Comparison of ENCODE assay signal across 8 mouse cellular contexts in the genomic region with DNA sequence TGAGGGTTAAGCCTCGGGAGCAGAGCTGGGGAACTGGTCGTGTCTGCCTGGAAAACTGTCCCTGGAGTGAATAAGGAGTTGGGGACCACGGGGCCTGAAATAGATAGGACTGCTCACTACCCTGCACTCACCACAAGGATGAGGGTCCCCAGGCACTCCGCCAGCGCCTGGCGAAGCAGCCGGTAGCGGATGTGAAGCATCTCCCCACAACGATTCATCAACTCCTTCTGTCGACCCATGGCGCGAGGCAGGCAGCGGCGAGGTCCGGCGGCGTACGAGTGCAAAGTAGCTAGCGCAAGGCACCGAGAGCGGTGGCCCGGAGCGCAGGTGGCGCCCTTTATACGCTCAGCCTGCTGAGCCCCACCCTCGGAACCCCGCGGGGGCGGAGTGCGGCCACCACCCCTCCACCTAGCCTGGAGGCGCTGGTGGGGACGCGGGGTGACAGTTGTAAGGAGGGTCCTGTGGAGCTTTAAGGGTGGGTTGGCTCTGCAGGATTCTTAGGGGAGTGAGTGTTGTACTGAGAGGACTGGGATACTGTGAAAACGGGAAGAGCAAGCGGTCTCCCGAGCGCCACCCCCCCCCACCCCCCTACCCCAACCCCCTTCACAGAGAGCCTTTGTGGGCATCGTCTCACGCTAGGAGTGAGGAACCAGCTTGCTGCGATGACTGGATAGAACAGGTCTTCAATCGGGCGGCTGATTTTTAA. TPM values are rescaled to one million over a fixed set of nuclear protein-coding genes. Genes with fewer than 3 reads are reported as not detected.
DNase-seq lines count a peak whose midpoint lies in the region; ATAC-seq lines count a peak whose summit lies in the region.

A gene (minus strand): TSS at position 313 of the 706 bp plus-strand sequence.

- peaks cover 50% of the 10 kb centered on the region for H3K27me3 ChIP-seq in forebrain, embryonic 10.5 days (ENCODE audit: poor library complexity, severe bottlenecking)
- H3K27me3 ChIP-seq in intestine, embryonic 14.5 days (replicated peaks; ENCODE audit: control insufficient read depth, insufficient read depth, low read length): peaks cover 17% of the 10 kb centered on the region; the same call in 1 of the 2 replicates
- H3K27me3 ChIP-seq in liver, embryonic 15.5 days: peaks cover 60% of the 10 kb centered on the region
- H3K27me3 ChIP-seq in neural tube, embryonic 11.5 days (ENCODE audit: control insufficient read depth, insufficient read depth, low read length): peaks cover 20% of the 10 kb centered on the region

- peaks cover 34% of the 10 kb centered on the region for H3K4me1 ChIP-seq in forebrain, embryonic 10.5 days
- H3K4me1 ChIP-seq in intestine, embryonic 14.5 days (replicated peaks; ENCODE audit: control insufficient read depth, insufficient read depth, low read length): peaks cover 22% of the 10 kb centered on the region
- H3K4me1 ChIP-seq in liver, embryonic 15.5 days (replicated peaks): peaks cover 55% of the 10 kb centered on the region
- peaks cover 6% of the 10 kb centered on the region for H3K4me1 ChIP-seq in neural tube, embryonic 11.5 days (ENCODE audit: control insufficient read depth, insufficient read depth, low read length)

- peak within 1 kb of the TSS; percentile 78 for H3K4me2 ChIP-seq in intestine, embryonic 14.5 days (ENCODE audit: low read length)
- peak within 1 kb of the TSS; percentile 84 for H3K4me2 ChIP-seq in liver, embryonic 15.5 days
- H3K4me2 ChIP-seq in neural tube, embryonic 11.5 days (ENCODE audit: low read depth): peak within 1 kb of the TSS; percentile 71

- H3K4me3 ChIP-seq in forebrain, embryonic 10.5 days: peak within 1 kb of the TSS; percentile 58
- H3K4me3 ChIP-seq in intestine, embryonic 14.5 days (ENCODE audit: low read depth, low read length): peak within 1 kb of the TSS; percentile 29
- H3K4me3 ChIP-seq in liver, embryonic 15.5 days (replicated peaks): peak within 1 kb of the TSS; percentile 61
- H3K4me3 ChIP-seq in neural tube, embryonic 11.5 days (ENCODE audit: low read depth, low read length): peak within 1 kb of the TSS; percentile 30

- WGBS in forebrain, embryonic 10.5 days: under 1% methylated on average over 42 of the region's 42 CpGs
- WGBS in intestine, embryonic 14.5 days: under 1% methylated on average over 42 of the region's 42 CpGs
- WGBS in liver, embryonic 15.5 days (ENCODE audit: insufficient replicate concordance): 2% methylated on average over 42 of the region's 42 CpGs
- 1% methylated on average over 42 of the region's 42 CpGs for WGBS in neural tube, embryonic 11.5 days

- ATAC-seq in intestine, embryonic 14.5 days (replicated peaks; ENCODE audit: low FRiP score, low TSS enrichment, low read depth): peak; percentile 51
- ATAC-seq in liver, embryonic 15.5 days (ENCODE audit: insufficient read depth): peak; percentile 63
- 0 out of 2 replicates have a peak, but pooled peaks have one; percentile 27 for ATAC-seq in neural tube, embryonic 11.5 days (ENCODE audit: insufficient read depth, low FRiP score, low TSS enrichment)

- H3K9me3 ChIP-seq in forebrain, embryonic 10.5 days: no peaks in the 10 kb centered on the region
- H3K9me3 ChIP-seq in intestine, embryonic 14.5 days (ENCODE audit: control insufficient read depth, low read length): no peaks in the 10 kb centered on the region
- H3K9me3 ChIP-seq in liver, embryonic 15.5 days (replicated peaks): no peaks in the 10 kb centered on the region
- no peaks in the 10 kb centered on the region for H3K9me3 ChIP-seq in neural tube, embryonic 11.5 days (ENCODE audit: control insufficient read depth, low read length)

- DNase-seq in spleen, adult 18-20 months: peak; percentile 38 to 55
- DNase-seq in spleen, adult 12 weeks (ENCODE audit: low spot score): no peak
- peak; percentile 38 for DNase-seq in forebrain, embryonic 10.5 days (ENCODE audit: extremely low spot score, low spot score)
- peak; percentile 74 for DNase-seq in intestine, embryonic 14.5 days (ENCODE audit: low spot score)
- peak; percentile 52 for DNase-seq in neural tube, embryonic 11.5 days (ENCODE audit: low spot score)
- DNase-seq in urinary bladder, postnatal 10 days (ENCODE audit: low spot score): peak; percentile 38
- DNase-seq in cerebellum, postnatal 36 days: no peak

- H3K9ac ChIP-seq in intestine, embryonic 14.5 days (ENCODE audit: low read length): peak within 1 kb of the TSS; percentile 30; the same call in 1 of the 2 replicates
- peak within 1 kb of the TSS; percentile 54 for H3K9ac ChIP-seq in liver, embryonic 15.5 days
- H3K9ac ChIP-seq in neural tube, embryonic 11.5 days (ENCODE audit: low read length): peak within 1 kb of the TSS; percentile 9; the same call in 1 of the 2 replicates

- no peaks in the 10 kb centered on the region for H3K36me3 ChIP-seq in forebrain, embryonic 10.5 days (replicated peaks)
- H3K36me3 ChIP-seq in intestine, embryonic 14.5 days (ENCODE audit: control insufficient read depth, insufficient read depth, low read length): no peaks in the 10 kb centered on the region
- peaks cover 20% of the 10 kb centered on the region for H3K36me3 ChIP-seq in liver, embryonic 15.5 days (replicated peaks)
- no peaks in the 10 kb centered on the region for H3K36me3 ChIP-seq in neural tube, embryonic 11.5 days (ENCODE audit: control insufficient read depth, insufficient read depth, low read length)

- H3K27ac ChIP-seq in forebrain, embryonic 10.5 days: peak within 1 kb of the TSS; percentile 58
- no peak within 1 kb of the TSS for H3K27ac ChIP-seq in intestine, embryonic 14.5 days (ENCODE audit: low read depth)
- peak within 1 kb of the TSS; percentile 68; the same call in 1 of the 2 replicates for H3K27ac ChIP-seq in liver, embryonic 15.5 days (replicated peaks)
- H3K27ac ChIP-seq in neural tube, embryonic 11.5 days (ENCODE audit: low read depth, low read length): no peak within 1 kb of the TSS

RNA-seq across cellular contexts. Expression of the gene that starts here (rescaled TPM):
- polyA plus RNA-seq in forebrain, embryonic 10.5 days (2016; fragmentation: Nextera tagmentation; extraction: Ambion mirVana): 4.6 and 4.9 TPM in 2 replicates
- polyA plus RNA-seq in intestine, embryonic 14.5 days (2014; fragmentation: Nextera tagmentation; extraction: Ambion mirVana): 0.96 TPM in 1 of 2 replicates, not detected in the other
- polyA plus RNA-seq in liver, embryonic 15.5 days (2015; fragmentation: Nextera tagmentation; extraction: Ambion mirVana): 12.3 and 12.8 TPM in 2 replicates
- 0.41 and 0.60 TPM in 2 replicates for polyA plus RNA-seq in neural tube, embryonic 11.5 days (2014; fragmentation: Nextera tagmentation; extraction: Ambion mirVana)

Comparison
In these comparisons a context has a peak if more than half of its experiments do, and no peak if none do; other contexts are left out.
1. DNase-seq: peak in spleen, adult 18-20 months (2 of 2), forebrain, embryonic 10.5 days (single experiment) and urinary bladder, postnatal 10 days (single experiment); none in spleen, adult 12 weeks (single experiment) and cerebellum, postnatal 36 days (0 of 2).
2. Peak in DNase-seq, ATAC-seq, H3K4me3 ChIP-seq, H3K9ac ChIP-seq and H3K4me2 ChIP-seq in intestine, embryonic 14.5 days; RNA of the gene not detected or under 1 TPM.
3. Peak in DNase-seq, ATAC-seq, H3K4me3 ChIP-seq, H3K9ac ChIP-seq and H3K4me2 ChIP-seq in neural tube, embryonic 11.5 days; RNA of the gene not detected or under 1 TPM.
4. H3K27ac ChIP-seq: peak in forebrain, embryonic 10.5 days (single experiment) and liver, embryonic 15.5 days (single experiment); none in intestine, embryonic 14.5 days (single experiment) and neural tube, embryonic 11.5 days (single experiment).
5. Peak in every context shown above with its lines, with median percentiles within 50 percentile points of each other: H3K4me3 ChIP-seq, ATAC-seq, H3K4me2 ChIP-seq and H3K9ac ChIP-seq.